Mouse (Mus musculus) gastrocnemius, postnatal 10 days (tissue): ENCODE results near the gene Olfr1106. TPM values are rescaled to one million over a fixed set of nuclear protein-coding genes. Genes with fewer than 3 reads are reported as not detected.

Experiments used
- DNase-seq: peaks from one replicate; pipeline ENCODE4 v3.0.0; 2021; ENCODE audit warnings: mixed read lengths
- long read RNA-seq, 2 experiments: library from polyadenylated mRNA; stranded (forward); transcript quantifications; one replicate each; pipeline ENCODE4 v2.0.0; 2021
- total RNA-seq, 2 experiments: library from RNA; stranded (reverse); gene quantifications; 2 replicates each; pipeline ENCODE4 v1.2.3; 2021

Gene Olfr1106
- total RNA-seq: not detected
- long read RNA-seq, experiment 1: 0 reads
- long read RNA-seq, experiment 2: 0 reads

- no peak for DNase-seq
Observed at GRCm38 (mm10) chr2:87052173-87052572, at the start of gene Olfr1106. TSS of gene Olfr1106 (minus strand) at chr2:87052273.

DNA sequence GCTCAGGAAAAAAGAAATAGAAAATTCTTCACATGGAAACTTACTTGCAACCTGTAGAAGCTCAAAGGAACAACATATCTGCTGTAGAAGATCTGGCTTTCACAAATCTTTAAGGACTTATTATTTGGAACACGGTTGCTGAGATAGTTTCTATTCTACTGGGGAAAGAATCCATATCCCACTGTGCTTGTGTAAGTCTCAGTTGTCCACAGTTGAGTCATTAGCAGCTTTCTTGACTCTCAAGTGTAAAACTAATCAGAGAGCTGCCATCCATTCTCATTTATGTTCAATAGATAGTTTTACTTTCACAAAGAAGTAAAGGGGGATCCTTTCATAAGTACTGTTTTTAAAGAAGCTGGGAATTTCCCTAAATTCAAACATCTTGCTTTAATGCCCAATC is 43.8 kb upstream of the Olfr1106 start, which contains the start of gene Olfr1109:
Olfr1109 (minus strand) TSS at position 101 of the 400 bp plus-strand sequence.
- DNase-seq: no peak

DNA sequence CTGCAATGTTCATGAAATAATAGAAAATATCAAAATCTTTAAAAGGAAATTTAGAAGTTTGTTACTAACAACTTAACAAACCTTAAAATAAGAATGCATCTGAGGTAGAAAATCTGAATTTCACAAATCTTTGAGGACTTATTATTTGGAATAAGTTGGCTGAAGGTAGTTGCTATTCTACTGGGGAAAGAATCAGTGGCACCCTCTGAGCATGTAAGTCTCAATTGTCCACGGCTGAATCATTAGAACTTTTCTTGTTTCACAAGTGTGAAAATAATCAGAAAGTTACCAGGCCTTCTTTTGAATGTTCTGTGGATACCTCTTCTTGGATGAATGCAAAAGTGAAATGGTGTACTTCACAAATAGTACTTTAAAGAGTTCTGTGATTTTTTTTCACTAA is 23.6 kb upstream of the Olfr1106 start, which contains the start of gene Olfr1107:
Olfr1107 (minus strand) TSS at position 101 of the 400 bp plus-strand sequence.
- DNase-seq: no peak

- no peak for DNase-seq
Observed at GRCm38 (mm10) chr2:87036431-87036830, 15.6 kb downstream of the Olfr1106 start, which contains the start of gene Olfr1105. TSS of gene Olfr1105 (minus strand) at chr2:87036531.

- DNase-seq: no peak
Observed at GRCm38 (mm10) chr2:87026980-87027379, 25.1 kb downstream of the Olfr1106 start, which contains the start of gene Olfr1104. TSS of gene Olfr1104 (minus strand) at chr2:87027080.

GRCm38 (mm10) chr2:86998098-86998497 is 54.0 kb downstream of the Olfr1106 start, which contains the start of gene Olfr1102:
TSS of gene Olfr1102 (plus strand) at chr2:86998398.
- no peak for DNase-seq

Other genes with a start within 250 kb of the Olfr1106 start
- gene Olfr141, start 242.3 kb downstream of the Olfr1106 start, total RNA-seq: not detected
- gene Olfr1094, start 227.6 kb downstream of the Olfr1106 start, total RNA-seq: not detected
- not detected for gene Olfr1095, start 200.6 kb downstream of the Olfr1106 start, total RNA-seq
- not detected for gene Gm13723, start 177.5 kb downstream of the Olfr1106 start, total RNA-seq
- not detected for gene Olfr1097, start 160.1 kb downstream of the Olfr1106 start, total RNA-seq
- not detected for gene Olfr1098, start 127.7 kb downstream of the Olfr1106 start, total RNA-seq
- not detected for gene Olfr1099, start 91.6 kb downstream of the Olfr1106 start, total RNA-seq
- gene Olfr1100, start 72.3 kb downstream of the Olfr1106 start, total RNA-seq: not detected
- gene Olfr1101, start 61.1 kb downstream of the Olfr1106 start, total RNA-seq: not detected
- not detected for gene Olfr1102, start 53.9 kb downstream of the Olfr1106 start, total RNA-seq
- gene Olfr1104, start 25.2 kb downstream of the Olfr1106 start, total RNA-seq: not detected
- not detected for gene Olfr1105, start 15.7 kb downstream of the Olfr1106 start, total RNA-seq
- gene Olfr1107, start 23.5 kb upstream of the Olfr1106 start, total RNA-seq: not detected
- not detected for gene Olfr1109, start 43.7 kb upstream of the Olfr1106 start, total RNA-seq
- gene Olfr259, start 62.3 kb upstream of the Olfr1106 start, total RNA-seq: not detected
- not detected for gene Olfr1110, start 88.0 kb upstream of the Olfr1106 start, total RNA-seq
- not detected for gene Olfr1111, start 100.4 kb upstream of the Olfr1106 start, total RNA-seq
- not detected for gene Olfr1112, start 135.5 kb upstream of the Olfr1106 start, total RNA-seq
- gene Olfr1113, start 156.7 kb upstream of the Olfr1106 start, total RNA-seq: not detected
- not detected for gene Olfr1115, start 195.7 kb upstream of the Olfr1106 start, total RNA-seq
- gene Olfr1116, start 215.3 kb upstream of the Olfr1106 start, total RNA-seq: not detected